Mouse (Mus musculus): Measurements from ENCODE around the gene Rgs4. TPM values are rescaled to one million over a fixed set of nuclear protein-coding genes. Genes with fewer than 3 reads are reported as not detected.

Gene Rgs4
- polyA plus RNA-seq, 1 experiment from 2014 or later = 2.8 TPM

DNA sequence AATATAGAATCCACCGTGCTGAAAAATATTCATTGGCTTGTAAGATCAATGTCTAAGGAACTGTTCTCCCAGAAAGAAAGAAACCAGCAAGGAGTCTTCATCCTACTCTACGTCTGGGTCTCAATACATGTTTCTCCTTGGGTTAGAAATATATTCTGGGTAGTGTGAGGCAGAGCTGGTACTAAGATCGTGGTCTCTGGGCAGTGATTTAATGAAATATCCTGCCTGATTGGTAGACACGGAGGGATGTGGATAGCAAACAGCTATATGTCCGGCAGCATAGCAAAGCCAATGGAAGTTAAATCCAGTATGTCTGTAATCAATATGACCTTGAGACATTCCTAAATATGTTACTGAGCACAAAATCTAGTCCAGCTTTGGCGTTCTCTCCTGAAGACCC lies 460 bp upstream of the Rgs4 start:
- Histone ChIP-seq H3K4me2 (replicated peaks; ENCODE audit: low read depth, low read length) (peak overlapping the region; percentile 54), H3K4me1 (ENCODE audit: insufficient read depth, low read length) (0 out of 2 replicates have a peak, but pooled peaks cover 8% of the 10 kb centered on the region), H3K9me3 (ENCODE audit: low read length) (no peaks in the 10 kb centered on the region), H3K27me3 (ENCODE audit: insufficient read depth, low read length) (peaks cover 36% of the 10 kb centered on the region), H3K27ac (ENCODE audit: low read length) (no peak overlapping the region), H3K9ac (replicated peaks; ENCODE audit: low read length) (no peak overlapping the region), H3K36me3 (ENCODE audit: insufficient read depth, low read length) (no peaks in the 10 kb centered on the region), H3K4me3 (ENCODE audit: low read length) (peak overlapping the region; percentile 35)
- WGBS = 50% methylated on average over 6 of the region's 6 CpGs
- ATAC-seq (ENCODE audit: low FRiP score, low TSS enrichment) = no peak

GRCm38 (mm10) chr1:169741147-169741546 lies 6.3 kb downstream of the Rgs4 start:
- Histone ChIP-seq H3K4me3 (ENCODE audit: low read length) (no peak overlapping the region), H3K9ac (replicated peaks; ENCODE audit: low read length) (no peak overlapping the region), H3K4me2 (replicated peaks; ENCODE audit: low read depth, low read length) (no peak overlapping the region), H3K27me3 (ENCODE audit: insufficient read depth, low read length) (peaks cover 6% of the 10 kb centered on the region), H3K4me1 (ENCODE audit: insufficient read depth, low read length) (no peaks in the 10 kb centered on the region), H3K27ac (ENCODE audit: low read length) (no peak overlapping the region), H3K9me3 (ENCODE audit: low read length) (no peaks in the 10 kb centered on the region), H3K36me3 (ENCODE audit: insufficient read depth, low read length) (no peaks in the 10 kb centered on the region)
- 90% methylated on average over 5 of the region's 5 CpGs for WGBS
- ATAC-seq (ENCODE audit: low FRiP score, low TSS enrichment) = no peak

DNA sequence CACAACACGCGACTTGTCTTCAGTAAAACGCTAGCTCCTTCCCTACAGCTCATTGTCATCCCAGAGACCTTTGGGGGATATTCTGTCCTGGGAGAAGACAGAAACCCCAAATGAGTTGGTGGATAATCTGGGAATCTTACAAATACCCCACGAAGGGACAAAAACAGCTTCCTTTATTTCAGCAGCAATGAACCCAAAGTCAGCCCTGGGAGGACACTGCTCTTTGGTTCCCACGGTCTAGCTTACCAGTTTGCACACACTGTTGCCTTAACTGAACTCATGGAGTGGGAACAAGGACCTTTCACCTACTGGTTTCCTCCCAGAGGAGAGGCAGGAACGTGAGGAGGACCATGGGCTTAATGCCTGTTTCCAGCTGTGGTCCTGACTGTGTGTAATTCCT lies 10.2 kb downstream of the Rgs4 start:
- H3K4me1 ChIP-seq (ENCODE audit: insufficient read depth, low read length) = no peaks in the 10 kb centered on the region
- no peak overlapping the region for H3K4me2 ChIP-seq (replicated peaks; ENCODE audit: low read depth, low read length)
- no peak overlapping the region for H3K9ac ChIP-seq (replicated peaks; ENCODE audit: low read length)
- no peak overlapping the region for H3K4me3 ChIP-seq (ENCODE audit: low read length)
- WGBS = 74% methylated on average over 6 of the region's 6 CpGs
- H3K36me3 ChIP-seq (ENCODE audit: insufficient read depth, low read length) = no peaks in the 10 kb centered on the region
- no peaks in the 10 kb centered on the region for H3K27me3 ChIP-seq (ENCODE audit: insufficient read depth, low read length)
- no peak for ATAC-seq (ENCODE audit: low FRiP score, low TSS enrichment)
- H3K9me3 ChIP-seq (ENCODE audit: low read length) = 0 out of 2 replicates have a peak, but pooled peaks cover 2% of the 10 kb centered on the region
- no peak overlapping the region for H3K27ac ChIP-seq (ENCODE audit: low read length)

DNA sequence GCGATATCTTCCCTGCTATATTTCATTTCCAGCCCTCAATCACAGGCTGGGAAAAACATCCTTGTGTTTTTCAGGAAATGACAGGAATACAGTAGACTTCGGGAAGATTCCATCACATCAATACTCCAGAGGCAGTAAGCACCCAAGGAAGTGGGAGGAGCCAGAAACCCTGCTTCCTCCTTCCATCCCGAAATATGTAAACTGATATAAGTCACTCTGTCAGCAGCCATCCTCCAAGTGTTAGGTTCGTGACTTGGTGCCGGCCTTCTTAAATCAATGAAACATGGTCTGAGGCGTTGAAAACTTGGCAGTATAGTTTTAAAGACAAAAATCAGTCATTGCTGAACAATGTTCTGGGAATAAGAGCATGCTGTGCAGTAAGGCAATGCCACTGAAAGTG lies 11.3 kb downstream of the Rgs4 start:
- no peak overlapping the region for H3K27ac ChIP-seq (ENCODE audit: low read length)
- ATAC-seq (ENCODE audit: low FRiP score, low TSS enrichment) = no peak
- no peaks in the 10 kb centered on the region for H3K4me1 ChIP-seq (ENCODE audit: insufficient read depth, low read length)
- H3K27me3 ChIP-seq (ENCODE audit: insufficient read depth, low read length) = no peaks in the 10 kb centered on the region
- H3K36me3 ChIP-seq (ENCODE audit: insufficient read depth, low read length) = no peaks in the 10 kb centered on the region
- H3K9ac ChIP-seq (replicated peaks; ENCODE audit: low read length) = no peak overlapping the region
- 0 out of 2 replicates have a peak, but pooled peaks cover 2% of the 10 kb centered on the region for H3K9me3 ChIP-seq (ENCODE audit: low read length)
- no peak overlapping the region for H3K4me2 ChIP-seq (replicated peaks; ENCODE audit: low read depth, low read length)
- H3K4me3 ChIP-seq (ENCODE audit: low read length) = no peak overlapping the region
- 69% methylated on average over 6 of the region's 6 CpGs for WGBS

DNA sequence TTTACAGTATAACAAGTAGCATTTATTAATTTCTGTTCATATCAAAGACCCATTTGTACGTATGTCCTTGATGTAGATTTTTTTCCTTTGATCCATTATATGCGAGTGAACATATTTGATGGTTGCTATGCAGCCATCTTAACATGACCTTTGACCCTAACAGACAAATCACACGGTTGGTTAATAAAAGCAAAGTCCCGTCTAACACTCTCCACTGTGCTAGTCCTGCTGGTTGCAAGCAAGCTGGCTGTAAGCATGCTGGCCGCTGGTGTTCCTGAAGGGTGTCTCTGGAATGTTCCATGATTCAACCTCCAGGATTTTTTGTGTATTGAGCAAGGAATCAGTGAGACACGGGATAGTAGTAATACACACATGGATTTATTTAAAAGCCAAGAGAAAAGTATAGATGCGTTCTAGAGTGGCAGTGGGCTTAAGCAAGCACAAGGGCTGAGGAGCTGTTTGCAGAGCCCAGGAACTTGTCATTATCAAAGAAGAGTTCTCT lies 16.8 kb downstream of the Rgs4 start:
- ATAC-seq (ENCODE audit: low FRiP score, low TSS enrichment) = no peak
- H3K4me2 ChIP-seq (replicated peaks; ENCODE audit: low read depth, low read length) = no peak overlapping the region
- no peak overlapping the region for H3K4me3 ChIP-seq (ENCODE audit: low read length)
- 68% methylated on average over 7 of the region's 7 CpGs for WGBS
- H3K27ac ChIP-seq (ENCODE audit: low read length) = no peak overlapping the region
- H3K27me3 ChIP-seq (ENCODE audit: insufficient read depth, low read length) = no peaks in the 10 kb centered on the region
- 0 out of 2 replicates have a peak, but pooled peaks cover 2% of the 10 kb centered on the region for H3K9me3 ChIP-seq (ENCODE audit: low read length)
- H3K36me3 ChIP-seq (ENCODE audit: insufficient read depth, low read length) = no peaks in the 10 kb centered on the region
- no peak overlapping the region for H3K9ac ChIP-seq (replicated peaks; ENCODE audit: low read length)
- no peaks in the 10 kb centered on the region for H3K4me1 ChIP-seq (ENCODE audit: insufficient read depth, low read length)

DNA sequence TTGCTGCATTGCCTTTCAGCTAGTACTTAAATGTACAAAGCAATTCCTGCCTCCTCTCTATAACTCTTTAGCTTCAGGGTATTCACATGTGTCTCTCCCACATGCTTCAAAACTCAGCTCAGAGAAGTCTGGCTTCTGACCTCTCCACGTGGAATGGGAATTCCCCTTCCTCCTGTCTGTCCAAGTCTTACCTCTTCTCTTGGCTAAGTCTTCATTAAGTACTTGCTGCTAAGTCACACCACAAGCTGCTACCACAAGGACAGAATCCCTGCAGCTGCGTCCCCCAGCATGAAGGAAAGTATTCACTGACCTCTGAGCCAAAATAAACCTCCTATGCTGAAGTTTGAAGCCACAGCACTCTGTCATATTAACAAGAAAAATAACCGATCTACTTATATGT lies 21.1 kb downstream of the Rgs4 start:
- Histone ChIP-seq H3K9ac (replicated peaks; ENCODE audit: low read length) (no peak overlapping the region), H3K27ac (ENCODE audit: low read length) (no peak overlapping the region), H3K4me1 (ENCODE audit: insufficient read depth, low read length) (no peaks in the 10 kb centered on the region), H3K4me3 (ENCODE audit: low read length) (no peak overlapping the region), H3K36me3 (ENCODE audit: insufficient read depth, low read length) (no peaks in the 10 kb centered on the region), H3K4me2 (replicated peaks; ENCODE audit: low read depth, low read length) (no peak overlapping the region), H3K27me3 (ENCODE audit: insufficient read depth, low read length) (no peaks in the 10 kb centered on the region), H3K9me3 (ENCODE audit: low read length) (no peaks in the 10 kb centered on the region)
- no peak for ATAC-seq (ENCODE audit: low FRiP score, low TSS enrichment)
- WGBS = 58% methylated on average over 3 of the region's 3 CpGs

DNA sequence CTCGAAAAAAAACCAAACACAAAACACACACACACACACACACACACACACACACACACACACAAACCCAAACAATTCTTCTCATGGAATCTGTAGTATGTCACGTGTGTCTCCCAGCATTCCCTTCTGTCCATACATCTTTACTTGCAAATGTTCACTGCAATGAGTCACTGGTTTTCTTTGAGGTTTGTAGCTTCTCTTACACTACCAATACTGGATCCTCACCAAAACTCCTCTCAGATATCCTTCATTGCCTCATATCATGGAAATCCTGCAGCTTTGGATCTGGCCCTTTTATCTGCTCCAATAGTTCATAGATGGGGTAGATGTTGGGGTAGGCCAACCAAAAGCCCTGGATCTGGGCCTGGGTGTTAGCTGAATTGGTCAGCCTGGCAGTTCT lies 25.6 kb downstream of the Rgs4 start:
- Histone ChIP-seq H3K4me2 (replicated peaks; ENCODE audit: low read depth, low read length) (no peak overlapping the region), H3K27me3 (ENCODE audit: insufficient read depth, low read length) (no peaks in the 10 kb centered on the region), H3K4me3 (ENCODE audit: low read length) (no peak overlapping the region), H3K27ac (ENCODE audit: low read length) (no peak overlapping the region), H3K9ac (replicated peaks; ENCODE audit: low read length) (no peak overlapping the region), H3K4me1 (ENCODE audit: insufficient read depth, low read length) (no peaks in the 10 kb centered on the region), H3K36me3 (ENCODE audit: insufficient read depth, low read length) (no peaks in the 10 kb centered on the region), H3K9me3 (ENCODE audit: low read length) (no peaks in the 10 kb centered on the region)
- 69% methylated on average over 2 of the region's 2 CpGs for WGBS
- no peak for ATAC-seq (ENCODE audit: low FRiP score, low TSS enrichment)

- 86% methylated on average over 4 of the region's 4 CpGs for WGBS
- no peaks in the 10 kb centered on the region for H3K36me3 ChIP-seq (ENCODE audit: insufficient read depth, low read length)
- H3K27me3 ChIP-seq (ENCODE audit: insufficient read depth, low read length) = no peaks in the 10 kb centered on the region
- ATAC-seq (ENCODE audit: low FRiP score, low TSS enrichment) = no peak
- H3K27ac ChIP-seq (ENCODE audit: low read length) = no peak overlapping the region
- H3K4me1 ChIP-seq (ENCODE audit: insufficient read depth, low read length) = no peaks in the 10 kb centered on the region
- no peak overlapping the region for H3K9ac ChIP-seq (replicated peaks; ENCODE audit: low read length)
- H3K9me3 ChIP-seq (ENCODE audit: low read length) = no peaks in the 10 kb centered on the region
- no peak overlapping the region for H3K4me3 ChIP-seq (ENCODE audit: low read length)
- H3K4me2 ChIP-seq (replicated peaks; ENCODE audit: low read depth, low read length) = no peak overlapping the region
Observed at GRCm38 (mm10) chr1:169704395-169705087, 42.9 kb downstream of the Rgs4 start.

GRCm38 (mm10) chr1:169699184-169699583 lies 48.3 kb downstream of the Rgs4 start:
- Histone ChIP-seq H3K4me2 (replicated peaks; ENCODE audit: low read depth, low read length) (no peak overlapping the region), H3K4me3 (ENCODE audit: low read length) (no peak overlapping the region), H3K27ac (ENCODE audit: low read length) (no peak overlapping the region), H3K4me1 (ENCODE audit: insufficient read depth, low read length) (no peaks in the 10 kb centered on the region), H3K9ac (replicated peaks; ENCODE audit: low read length) (no peak overlapping the region), H3K9me3 (ENCODE audit: low read length) (no peaks in the 10 kb centered on the region), H3K27me3 (ENCODE audit: insufficient read depth, low read length) (no peaks in the 10 kb centered on the region), H3K36me3 (ENCODE audit: insufficient read depth, low read length) (no peaks in the 10 kb centered on the region)
- no peak for ATAC-seq (ENCODE audit: low FRiP score, low TSS enrichment)
- 96% methylated on average over 2 of the region's 2 CpGs for WGBS

DNA sequence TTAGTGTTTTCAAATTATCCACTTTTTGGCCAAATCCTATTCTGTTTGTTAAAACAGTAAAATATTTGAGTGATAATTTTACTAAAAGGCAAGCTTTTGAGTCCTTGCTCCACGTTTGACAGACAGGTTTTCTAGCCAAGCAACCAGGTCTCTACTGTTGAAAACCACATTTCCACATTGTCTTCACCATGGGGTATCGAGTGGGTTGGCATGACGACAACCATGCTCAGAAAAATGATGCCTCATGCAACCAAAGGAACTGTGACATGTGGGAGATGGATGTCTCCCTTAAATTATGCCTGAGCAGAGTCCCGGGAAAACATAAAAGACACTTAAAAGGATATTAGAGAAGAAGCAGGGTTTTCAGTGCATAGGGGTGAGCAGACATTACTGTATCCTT lies 50.2 kb downstream of the Rgs4 start:
- 67% methylated on average over 4 of the region's 4 CpGs for WGBS
- H3K4me1 ChIP-seq (ENCODE audit: insufficient read depth, low read length) = no peaks in the 10 kb centered on the region
- no peak overlapping the region for H3K4me2 ChIP-seq (replicated peaks; ENCODE audit: low read depth, low read length)
- no peaks in the 10 kb centered on the region for H3K27me3 ChIP-seq (ENCODE audit: insufficient read depth, low read length)
- H3K9me3 ChIP-seq (ENCODE audit: low read length) = no peaks in the 10 kb centered on the region
- H3K9ac ChIP-seq (replicated peaks; ENCODE audit: low read length) = no peak overlapping the region
- no peak overlapping the region for H3K27ac ChIP-seq (ENCODE audit: low read length)
- H3K36me3 ChIP-seq (ENCODE audit: insufficient read depth, low read length) = no peaks in the 10 kb centered on the region
- H3K4me3 ChIP-seq (ENCODE audit: low read length) = no peak overlapping the region
- ATAC-seq (ENCODE audit: low FRiP score, low TSS enrichment) = no peak
